Mouse (Mus musculus) heart, adult 2 months (tissue): Measurements from ENCODE around the gene Ampd1.

Experiments
- CTCF ChIP-seq: fragments of 200-600 bp; IDR thresholded peaks from 2 replicates; pipeline ENCODE4 v1.8.1; 2022; ENCODE audit warnings: antibody characterized with exemption, mild to moderate bottlenecking, moderate library complexity
- EP300 ChIP-seq: fragments of 200-500 bp; IDR thresholded peaks from 2 replicates; pipeline ENCODE4 v1.6.1; 2011; ENCODE audit warnings: low read depth, low read length, control low read depth; ENCODE audit not compliant: insufficient read depth
- POLR2A ChIP-seq: fragments of 200-500 bp; IDR thresholded peaks from 2 replicates; pipeline ENCODE4 v1.6.1; 2011; ENCODE audit warnings: mild to moderate bottlenecking, low read depth, low read length, control low read depth; ENCODE audit not compliant: insufficient read depth

DNA sequence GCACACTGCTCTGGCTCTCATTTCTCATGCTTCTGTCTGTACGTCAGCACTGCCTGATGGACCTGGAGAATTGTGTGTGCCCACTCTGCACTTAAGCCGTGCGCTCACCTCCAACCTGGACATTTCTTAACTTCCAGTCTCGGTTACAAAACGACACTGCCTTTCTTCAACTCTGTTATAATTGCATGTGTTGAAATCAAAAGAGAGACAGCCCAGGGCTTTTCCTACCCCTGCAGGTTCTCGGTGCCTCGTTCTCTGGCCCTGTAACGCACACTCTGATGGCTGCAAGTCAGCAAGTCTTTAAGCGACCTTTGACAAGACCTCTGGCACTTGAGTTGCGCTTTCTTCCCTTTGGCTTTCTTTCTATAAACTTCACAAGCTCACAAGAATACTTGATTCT is 68.6 kb downstream of the Ampd1 start:
- no peak for TF ChIP-seq CTCF
- no peak for TF ChIP-seq POLR2A
- TF ChIP-seq EP300 = no peak
